Mouse (Mus musculus) liver, adult 2 months (tissue): ENCODE measurements at regions not wholly inside any gene's neighbourhood (a gene's known extent, or its start where the extent isn't known, plus 50 kb on each side); places are given as distances from the start of the nearest gene placed in this dataset.

Experiments
- CTCF ChIP-seq: fragments of 200-500 bp; IDR thresholded peaks from 2 replicates; pipeline ENCODE4 v1.5.1; 2011; ENCODE audit warnings: low read depth, low read length, control low read depth
- POLR2A ChIP-seq: fragments of 200-500 bp; IDR thresholded peaks from 2 replicates; pipeline ENCODE4 v1.6.1; 2011; ENCODE audit warnings: low read length, control low read depth; ENCODE audit not compliant: insufficient read depth; ENCODE audit errors: extremely low read depth

GRCm38 (mm10) chr7:96002401-96002800 lies 168.6 kb upstream of the Tenm4 start:
- no peak for TF ChIP-seq CTCF
- no peak for TF ChIP-seq POLR2A
